Mouse (Mus musculus) urinary bladder, postnatal 4 days (tissue): Measurements from ENCODE around the gene Wwox.

ENCODE experiments used
- DNase-seq, 2 experiments: peaks; one replicate each; pipeline ENCODE4 v3.0.0; 2021 to 2022; ENCODE audit warnings: low spot score in 2 of 2

The Wwox gene

DNA sequence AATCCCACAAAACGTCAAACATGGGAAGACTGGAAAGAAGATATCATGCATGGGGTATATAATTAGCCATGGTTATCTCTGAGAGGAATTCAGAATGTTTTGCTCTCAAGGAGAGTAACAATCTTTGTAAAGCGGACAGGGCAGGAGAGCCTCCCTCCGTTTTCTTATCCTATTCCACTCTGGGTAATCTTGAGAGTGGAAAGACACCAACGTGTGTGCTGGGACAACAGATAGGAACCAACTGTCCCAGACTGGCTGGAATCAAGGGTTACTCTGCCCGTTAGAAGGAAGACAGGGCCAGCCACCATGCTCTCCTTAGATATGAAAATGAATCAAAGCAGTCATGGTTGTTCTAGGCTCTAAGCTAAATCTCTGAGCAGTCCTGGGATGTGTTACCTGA lies 650.7 kb downstream of the Wwox start:
- DNase-seq = no peak

DNA sequence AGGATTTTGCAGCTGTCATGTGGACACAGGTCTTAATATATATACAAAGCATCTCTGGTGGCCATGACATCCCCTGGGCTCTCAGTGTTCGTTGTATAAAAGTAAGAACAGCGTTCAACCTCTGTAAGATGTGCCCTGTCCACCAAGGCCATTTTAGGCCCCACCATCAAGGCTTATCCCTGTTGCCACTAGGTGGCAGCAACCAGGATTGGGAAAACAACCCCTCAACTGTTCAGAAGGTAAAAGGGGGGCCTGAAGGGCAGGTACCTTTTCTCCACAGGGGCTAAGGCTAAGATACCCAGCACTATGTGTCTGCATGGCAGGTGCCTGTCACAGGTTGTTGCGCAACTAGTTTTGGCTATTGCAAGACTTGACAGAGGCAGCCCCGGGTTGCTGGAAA lies 656.1 kb downstream of the Wwox start:
- no peak for DNase-seq

- no peak for DNase-seq
These were observed 658.6 kb downstream of the Wwox start for GRCm38 (mm10) chr8:115097988-115098562.

- no peak for DNase-seq
These were observed 669.9 kb downstream of the Wwox start for GRCm38 (mm10) chr8:115109309-115109708.

DNA sequence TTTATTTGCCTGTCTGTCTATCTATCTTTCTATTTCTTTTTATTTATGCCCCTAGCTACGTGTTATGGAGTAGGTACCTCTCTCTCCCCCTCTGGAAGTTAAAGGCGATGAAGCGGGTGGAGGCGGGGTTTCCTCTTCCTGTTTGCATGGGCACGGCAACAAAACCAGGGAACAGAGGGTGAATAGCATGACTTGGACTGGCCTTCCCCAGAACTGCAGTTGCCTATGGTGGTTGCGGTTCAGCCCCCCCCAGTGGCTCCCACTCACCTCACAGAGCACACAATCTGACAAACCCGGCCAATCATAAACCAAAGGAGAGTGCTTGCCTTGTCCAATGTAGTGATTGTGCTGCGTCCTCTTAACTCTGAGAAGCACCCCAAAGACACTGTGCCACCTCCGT lies 671.0 kb downstream of the Wwox start:
- no peak for DNase-seq

GRCm38 (mm10) chr8:115112062-115112461 lies 672.6 kb downstream of the Wwox start:
- DNase-seq = no peak

GRCm38 (mm10) chr8:115114498-115114897 lies 675.0 kb downstream of the Wwox start:
- DNase-seq = no peak

DNA sequence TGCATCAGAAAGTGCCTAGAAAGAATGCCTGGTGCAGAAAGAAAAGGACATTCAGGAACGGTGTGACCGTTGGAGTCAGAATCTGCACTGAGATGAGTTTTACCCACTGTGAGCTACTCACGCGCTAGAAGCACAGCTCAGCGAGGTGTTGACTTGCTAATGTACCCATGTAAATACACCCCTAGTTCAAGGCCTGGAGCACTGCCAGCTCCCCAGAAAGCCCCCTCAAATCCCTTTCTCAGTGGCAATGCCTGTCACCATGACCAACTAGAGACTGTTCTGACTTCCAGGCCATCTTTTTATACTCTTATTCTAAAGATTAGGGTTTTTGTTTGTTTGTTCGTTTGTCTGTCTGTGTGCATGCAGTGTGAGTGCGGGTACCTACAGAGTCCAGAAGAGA lies 686.6 kb downstream of the Wwox start:
- DNase-seq = no peak

GRCm38 (mm10) chr8:115126674-115127073 lies 687.2 kb downstream of the Wwox start:
- no peak for DNase-seq

DNA sequence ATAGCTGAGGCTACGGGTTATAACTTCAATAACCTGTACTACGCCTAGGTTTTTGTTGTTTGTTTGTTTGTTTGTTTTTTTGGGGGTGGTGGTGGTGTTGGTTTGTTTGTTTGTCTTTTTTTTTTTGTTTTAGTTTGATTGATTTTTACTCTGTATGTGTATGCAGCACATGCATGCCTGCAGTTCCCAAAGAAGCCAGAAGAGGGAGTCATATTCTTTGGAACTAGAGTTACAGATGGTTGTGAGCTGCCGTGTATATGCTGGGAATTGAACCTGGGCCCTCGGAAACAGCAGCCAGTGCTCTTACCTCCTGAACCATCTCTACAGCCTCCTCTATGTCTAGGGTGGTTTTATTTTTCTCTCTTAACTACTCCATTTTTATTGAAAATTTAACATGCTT lies 689.9 kb downstream of the Wwox start:
- DNase-seq = no peak

GRCm38 (mm10) chr8:115133119-115133518 lies 693.7 kb downstream of the Wwox start:
- no peak for DNase-seq

DNA sequence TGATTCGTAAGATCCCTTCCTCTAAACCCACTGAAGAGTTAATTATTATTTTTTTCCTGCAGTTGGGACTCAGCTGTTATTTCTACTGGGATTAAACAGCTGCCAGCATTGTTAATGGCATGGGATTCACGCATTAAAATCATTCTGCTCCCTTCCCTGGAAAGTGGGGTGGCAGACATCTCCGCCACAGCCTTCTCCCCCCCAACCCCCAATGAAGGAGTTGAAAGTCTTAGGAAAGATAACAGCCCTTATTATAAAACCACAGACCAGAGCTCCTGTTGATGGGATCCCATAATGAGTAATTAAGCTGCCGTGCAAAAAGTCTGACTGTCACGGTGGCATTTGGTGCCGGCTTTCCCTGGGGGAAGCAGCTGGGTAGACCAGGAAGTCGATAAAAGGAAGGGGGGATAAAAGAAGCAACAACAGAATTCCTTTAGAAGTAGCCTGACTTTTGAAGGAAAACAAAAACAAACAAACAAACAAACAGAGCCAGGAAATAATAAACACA lies 694.3 kb downstream of the Wwox start:
- no peak for DNase-seq

DNA sequence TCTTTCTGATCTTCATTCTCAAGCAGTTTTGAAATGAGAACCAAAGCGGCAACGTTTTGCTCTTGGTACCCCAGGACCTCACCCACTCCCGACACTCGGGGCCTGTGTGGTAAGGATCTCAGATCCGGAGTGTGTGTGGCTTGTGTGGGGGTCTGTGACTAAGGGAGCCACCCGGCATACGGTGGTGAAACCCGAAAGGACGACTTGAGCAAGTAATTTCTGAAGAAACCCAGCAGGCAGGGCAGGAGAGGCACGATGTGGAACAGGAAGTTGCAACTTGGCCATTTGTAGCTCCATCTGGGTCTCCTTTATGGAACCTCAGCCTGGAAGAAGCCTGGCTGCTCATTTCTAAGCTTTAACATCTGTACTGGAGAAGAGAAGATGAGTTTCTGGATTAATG lies 697.4 kb downstream of the Wwox start:
- no peak for DNase-seq

DNA sequence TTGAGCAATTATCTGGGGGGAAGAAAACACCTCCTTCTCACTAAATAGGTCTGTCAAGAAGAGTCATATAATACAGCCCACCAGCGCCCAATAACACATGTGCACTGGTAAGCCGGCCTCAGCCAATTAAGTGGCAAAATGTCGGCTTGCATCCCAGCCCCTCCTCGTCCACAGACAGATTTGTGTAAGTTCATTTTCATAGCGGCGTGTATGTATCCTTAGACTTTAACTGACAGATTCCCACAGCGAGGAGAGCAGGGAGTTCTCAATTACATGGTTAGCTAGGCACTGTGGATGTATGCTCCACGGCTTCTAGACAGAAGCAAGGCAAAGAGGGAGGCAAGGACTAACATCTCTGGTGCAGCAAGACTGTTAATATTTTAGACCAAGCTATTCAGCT lies 702.2 kb downstream of the Wwox start:
- DNase-seq = no peak

DNA sequence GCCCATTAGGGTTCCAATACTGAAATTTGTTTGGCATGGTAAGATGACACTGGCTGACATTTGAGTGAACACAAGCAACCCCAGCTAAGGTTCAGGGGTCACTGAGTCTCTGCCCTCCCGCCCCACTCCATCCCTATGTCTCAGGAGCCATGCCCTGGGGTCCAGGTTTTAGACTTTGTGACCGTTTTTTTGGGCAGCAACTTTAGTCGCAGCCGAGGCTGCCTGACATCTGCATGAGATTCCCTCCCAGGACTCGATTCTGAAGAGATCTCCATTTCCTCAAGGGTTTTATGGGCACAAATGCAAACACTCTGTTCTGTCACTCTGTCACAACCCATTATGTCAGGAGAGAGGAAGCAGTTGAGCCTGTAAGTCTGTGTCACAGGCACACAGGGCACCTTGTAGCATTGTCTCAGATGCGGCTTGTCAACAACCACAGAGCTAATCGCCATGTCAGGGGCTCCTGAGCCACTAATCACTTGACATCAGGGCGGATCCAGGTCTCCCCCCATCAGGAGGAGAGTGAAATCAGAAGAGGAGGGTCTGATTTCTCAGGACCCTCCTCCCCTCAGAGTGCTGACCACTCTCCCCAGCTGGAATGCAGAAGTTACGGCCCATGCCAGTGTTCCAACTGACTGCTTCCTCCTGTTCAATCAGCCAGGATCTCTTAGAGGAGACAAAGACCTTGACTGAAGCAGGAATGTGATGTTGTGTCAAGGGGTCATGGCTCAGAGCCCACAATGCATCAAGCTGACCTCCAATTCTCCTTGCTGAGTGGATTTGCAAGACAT lies 704.3 kb downstream of the Wwox start:
- DNase-seq = no peak

- DNase-seq = peak in 1 of 2 experiments; percentile 55
These were observed 707.6 kb downstream of the Wwox start for GRCm38 (mm10) chr8:115147006-115147405.

GRCm38 (mm10) chr8:115150446-115151109 lies 711.1 kb downstream of the Wwox start:
- DNase-seq = no peak

- no peak for DNase-seq
These were observed 712.0 kb downstream of the Wwox start for GRCm38 (mm10) chr8:115151416-115151815.

GRCm38 (mm10) chr8:115154096-115154495 lies 714.6 kb downstream of the Wwox start:
- no peak for DNase-seq

GRCm38 (mm10) chr8:115156142-115156541 lies 716.7 kb downstream of the Wwox start:
- DNase-seq = no peak

GRCm38 (mm10) chr8:115157977-115158720 lies 718.7 kb downstream of the Wwox start:
- no peak for DNase-seq

DNA sequence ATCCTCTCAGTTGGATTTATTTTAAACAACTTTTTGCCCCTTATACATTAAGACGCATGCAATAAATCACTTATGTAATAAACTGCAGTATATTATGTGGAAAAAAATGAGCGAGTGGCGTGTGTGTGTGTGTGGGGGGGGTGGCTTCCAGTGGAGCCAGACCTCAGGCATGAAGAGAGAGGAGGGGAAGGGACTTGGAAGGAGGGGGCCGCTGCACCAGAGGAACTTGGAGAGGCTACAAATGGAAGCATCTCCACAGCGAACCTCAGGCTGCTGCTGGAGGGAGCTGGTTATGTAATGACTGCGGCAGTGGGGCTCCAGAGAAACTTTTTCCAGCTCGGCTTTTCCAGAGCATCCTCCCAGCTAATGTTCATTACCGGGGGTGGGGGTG lies 719.3 kb downstream of the Wwox start:
- DNase-seq = no peak
